Mouse (Mus musculus) heart, embryonic 15.5 days (tissue): ENCODE data around the gene Topors. TPM values are rescaled to one million over a fixed set of nuclear protein-coding genes. Genes with fewer than 3 reads are reported as not detected.

ENCODE experiments used
- ATAC-seq: fragments of 200-750 bp; cut with Nextera tagmentation; replicated peaks from 2 replicates; pipeline ENCODE4 v1.8.0; 2017; ENCODE audit warnings: low read depth, moderate TSS enrichment; ENCODE audit not compliant: insufficient number of reproducible peaks, insufficient read depth, low FRiP score
- H3K27ac ChIP-seq: fragments of 300-500 bp; sonication (generic); 2 replicates; pipeline ENCODE4 v1.5.1; 2015; ENCODE audit warnings: mild to moderate bottlenecking, inconsistent platforms
- H3K27me3 ChIP-seq: fragments of 300-500 bp; sonication (generic); 2 replicates; pipeline ENCODE4 v1.6.1; 2015; ENCODE audit warnings: inconsistent platforms
- H3K36me3 ChIP-seq: fragments of 300-500 bp; sonication (generic); 2 replicates; pipeline ENCODE4 v1.6.1; 2015; ENCODE audit warnings: mild to moderate bottlenecking, inconsistent platforms
- H3K4me1 ChIP-seq: fragments of 300-500 bp; sonication (generic); replicated peaks from 2 replicates; pipeline ENCODE4 v1.6.1; 2015; ENCODE audit warnings: inconsistent platforms
- H3K4me2 ChIP-seq: fragments of 300-500 bp; sonication (generic); 2 replicates; pipeline ENCODE4 v1.6.1; 2015; ENCODE audit warnings: inconsistent platforms, mild to moderate bottlenecking, moderate library complexity
- H3K4me3 ChIP-seq: fragments of 300-500 bp; sonication (generic); 2 replicates; pipeline ENCODE4 v1.5.1; 2015; ENCODE audit warnings: mild to moderate bottlenecking, inconsistent platforms
- H3K9ac ChIP-seq: fragments of 300-500 bp; sonication (generic); 2 replicates; pipeline ENCODE4 v1.6.1; 2015; ENCODE audit warnings: mild to moderate bottlenecking, inconsistent platforms
- H3K9me3 ChIP-seq: fragments of 300-500 bp; sonication (generic); replicated peaks from 2 replicates; pipeline ENCODE4 v1.6.1; 2016; ENCODE audit warnings: inconsistent platforms
- WGBS: fragments of 180-500 bp; shearing (Covaris S2); methylation state at CpG from one replicate; pipeline ENCODE4 v1.1.7; 2015; ENCODE audit warnings: mixed read lengths; 5-methylcytosine and 5-hydroxymethylcytosine counted together
- polyA plus RNA-seq: library from polyadenylated mRNA; unstranded; fragments of >200 nt; fragmentation: Nextera tagmentation; extraction: Ambion mirVana; gene quantifications from 2 replicates; pipeline ENCODE4 v1.2.1, GENCODE M21; 2015

Gene Topors
- polyA plus RNA-seq, 1 experiment from 2014 or later, result 25.1 TPM

DNA sequence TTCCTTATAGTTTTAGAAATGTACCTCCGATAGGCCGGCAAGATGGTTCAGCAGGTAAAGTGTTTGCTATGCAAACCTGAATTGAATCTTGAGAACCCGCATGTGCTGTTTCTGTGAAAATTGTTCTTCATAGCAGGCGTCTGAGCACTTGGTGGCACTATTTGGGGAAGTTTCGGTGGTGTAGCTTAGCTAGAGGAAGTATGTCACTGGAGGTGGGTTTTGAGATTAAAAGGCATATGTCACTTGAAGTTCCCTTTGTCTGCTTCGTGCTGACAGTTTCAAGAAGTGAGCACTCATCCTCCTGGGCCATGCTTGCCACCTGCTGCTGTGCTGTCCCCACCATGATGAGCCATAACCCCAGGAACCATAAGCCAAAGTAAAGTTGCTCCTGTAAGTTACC lies 17.8 kb upstream of the Topors start:
- H3K4me2 ChIP-seq, result no peak overlapping the region
- no peak overlapping the region for H3K27ac ChIP-seq
- H3K4me3 ChIP-seq, result no peak overlapping the region
- no peaks in the 10 kb centered on the region for H3K36me3 ChIP-seq
- no peak for ATAC-seq
- WGBS, result 64% methylated on average over 6 of the region's 6 CpGs
- H3K9me3 ChIP-seq, result no peaks in the 10 kb centered on the region
- no peak overlapping the region for H3K9ac ChIP-seq
- H3K4me1 ChIP-seq, result no peaks in the 10 kb centered on the region
- H3K27me3 ChIP-seq, result no peaks in the 10 kb centered on the region

GRCm38 (mm10) chr4:40285582-40285981 lies 15.9 kb upstream of the Topors start:
- no peak for ATAC-seq
- 15% methylated on average over 4 of the region's 4 CpGs for WGBS

DNA sequence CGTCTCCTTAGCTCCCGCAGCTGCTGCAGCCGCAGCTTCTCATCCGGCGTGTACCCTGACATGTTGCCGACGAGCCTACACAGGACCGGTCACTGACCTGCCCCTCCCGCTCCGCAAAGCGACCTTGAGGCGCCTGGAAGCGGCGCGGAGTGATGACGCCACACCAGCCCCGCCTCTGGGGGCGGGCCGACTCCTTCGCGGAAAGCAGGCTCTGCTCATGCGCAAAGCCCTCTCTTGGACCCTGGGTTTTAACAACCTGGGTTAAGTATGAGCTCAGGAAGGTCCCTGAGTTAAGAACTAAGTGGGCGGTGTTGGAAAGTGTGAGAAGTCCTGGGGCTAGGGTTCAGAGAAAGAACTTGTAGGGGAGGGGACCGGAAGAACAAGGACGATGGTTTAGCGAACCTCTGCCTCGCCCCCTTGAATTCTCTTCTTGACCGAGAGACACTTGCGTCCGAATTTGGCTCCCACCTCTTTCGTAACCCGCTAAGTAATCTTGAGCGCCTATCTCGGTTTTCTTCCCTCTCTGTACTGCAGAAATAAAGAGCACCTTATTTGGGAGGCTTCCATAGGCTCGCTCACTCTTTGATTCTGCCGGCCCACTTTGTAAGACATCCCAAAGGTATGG lies 9.7 kb upstream of the Topors start, which contains the start of gene Ndufb6:
Gene Ndufb6 (minus strand): TSS at position 146 of the 625 bp plus-strand sequence.
- Histone ChIP-seq H3K9ac (peak within 1 kb of the TSS; percentile 83), H3K9me3 (no peaks in the 10 kb centered on the region), H3K27ac (peak within 1 kb of the TSS; percentile 85), H3K27me3 (no peaks in the 10 kb centered on the region), H3K4me3 (peak within 1 kb of the TSS; percentile 78), H3K4me2 (peak within 1 kb of the TSS; percentile 83), H3K4me1 (peaks cover 12% of the 10 kb centered on the region), H3K36me3 (peaks cover 22% of the 10 kb centered on the region)
- ATAC-seq, result peak; percentile 95
- under 1% methylated on average over 36 of the region's 36 CpGs for WGBS

More at GRCm38 (mm10) chr4:40285582-40285981, 15.9 kb upstream of the Topors start:
- no peak overlapping the region for H3K9ac ChIP-seq
- no peaks in the 10 kb centered on the region for H3K4me1 ChIP-seq
- H3K9me3 ChIP-seq, result no peaks in the 10 kb centered on the region
- H3K4me2 ChIP-seq, result no peak overlapping the region
- no peaks in the 10 kb centered on the region for H3K27me3 ChIP-seq
- H3K4me3 ChIP-seq, result no peak overlapping the region
- H3K27ac ChIP-seq, result no peak overlapping the region
- H3K36me3 ChIP-seq, result no peaks in the 10 kb centered on the region

GRCm38 (mm10) chr4:40278880-40279275 lies 9.2 kb upstream of the Topors start:
- H3K4me2 ChIP-seq, result peak overlapping the region; percentile 83
- H3K9ac ChIP-seq, result peak overlapping the region; percentile 83
- peaks cover 23% of the 10 kb centered on the region for H3K36me3 ChIP-seq
- peak overlapping the region; percentile 85 for H3K27ac ChIP-seq
- peaks cover 12% of the 10 kb centered on the region for H3K4me1 ChIP-seq
- WGBS, result under 1% methylated on average over 21 of the region's 21 CpGs
- peak overlapping the region; percentile 78 for H3K4me3 ChIP-seq
- no peaks in the 10 kb centered on the region for H3K27me3 ChIP-seq
- peak; percentile 61 for ATAC-seq
- no peaks in the 10 kb centered on the region for H3K9me3 ChIP-seq

DNA sequence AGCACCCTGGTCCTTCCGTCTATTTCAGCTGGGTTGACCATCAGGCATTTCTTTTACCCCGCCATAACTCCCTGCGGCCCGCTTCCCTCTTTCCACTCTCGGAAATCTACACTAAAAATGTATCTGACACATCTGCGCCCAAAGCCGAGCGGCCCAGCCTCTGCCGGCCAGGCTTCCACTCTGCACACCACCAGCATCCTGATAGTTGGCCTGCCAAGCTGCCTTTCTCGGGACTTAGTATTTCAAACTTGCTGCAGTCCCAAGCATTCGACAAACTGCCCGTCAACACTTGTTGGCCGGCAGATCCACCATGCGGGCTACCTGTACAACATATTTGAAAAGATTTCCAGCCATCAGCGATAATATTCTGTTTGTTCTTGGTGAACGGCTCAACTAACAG lies 815 bp downstream of the Topors start:
- Histone ChIP-seq H3K9ac (peak overlapping the region; percentile 90), H3K36me3 (peaks cover 5% of the 10 kb centered on the region; the same call in 1 of the 2 replicates), H3K27ac (peak overlapping the region; percentile 98), H3K4me3 (peak overlapping the region; percentile 76), H3K4me2 (peak overlapping the region; percentile 92), H3K27me3 (no peaks in the 10 kb centered on the region), H3K4me1 (peaks cover 31% of the 10 kb centered on the region), H3K9me3 (no peaks in the 10 kb centered on the region)
- no peak for ATAC-seq
- WGBS, result 0% methylated on average over 16 of the region's 16 CpGs

GRCm38 (mm10) chr4:40268204-40268813 lies 1.3 kb downstream of the Topors start:
- H3K27me3 ChIP-seq, result no peaks in the 10 kb centered on the region
- peak overlapping the region; percentile 92 for H3K4me2 ChIP-seq
- peak overlapping the region; percentile 90 for H3K9ac ChIP-seq
- peaks cover 5% of the 10 kb centered on the region; the same call in 1 of the 2 replicates for H3K36me3 ChIP-seq
- WGBS, result under 1% methylated on average over 50 of the region's 50 CpGs
- peaks cover 31% of the 10 kb centered on the region for H3K4me1 ChIP-seq
- H3K9me3 ChIP-seq, result no peaks in the 10 kb centered on the region
- peak overlapping the region; percentile 76 for H3K4me3 ChIP-seq
- ATAC-seq, result peak; percentile 71
- peak overlapping the region; percentile 98 for H3K27ac ChIP-seq

GRCm38 (mm10) chr4:40267681-40268080 lies 2.0 kb downstream of the Topors start:
- H3K9ac ChIP-seq, result peak overlapping the region; percentile 90
- no peaks in the 10 kb centered on the region for H3K9me3 ChIP-seq
- ATAC-seq, result no peak
- peaks cover 7% of the 10 kb centered on the region for H3K36me3 ChIP-seq
- peak overlapping the region; percentile 92 for H3K4me2 ChIP-seq
- WGBS, result 56% methylated on average over 7 of the region's 7 CpGs
- peaks cover 31% of the 10 kb centered on the region for H3K4me1 ChIP-seq
- H3K27ac ChIP-seq, result peak overlapping the region; percentile 98
- H3K4me3 ChIP-seq, result peak overlapping the region; percentile 76
- H3K27me3 ChIP-seq, result no peaks in the 10 kb centered on the region

- Histone ChIP-seq H3K4me1 (peaks cover 31% of the 10 kb centered on the region), H3K9ac (no peak overlapping the region), H3K36me3 (peaks cover 32% of the 10 kb centered on the region), H3K27ac (no peak overlapping the region), H3K4me3 (no peak overlapping the region), H3K4me2 (no peak overlapping the region), H3K27me3 (no peaks in the 10 kb centered on the region), H3K9me3 (no peaks in the 10 kb centered on the region)
- no peak for ATAC-seq
- WGBS, result 48% methylated on average over 1 of the region's 1 CpGs
These were observed 5.3 kb downstream of the Topors start for GRCm38 (mm10) chr4:40264321-40264720.

GRCm38 (mm10) chr4:40254385-40255103 lies 15.1 kb downstream of the Topors start:
- peaks cover 14% of the 10 kb centered on the region for H3K36me3 ChIP-seq
- no peaks in the 10 kb centered on the region for H3K4me1 ChIP-seq
- no peak overlapping the region for H3K9ac ChIP-seq
- WGBS, result 80% methylated on average over 8 of the region's 8 CpGs
- no peak overlapping the region for H3K4me2 ChIP-seq
- H3K27me3 ChIP-seq, result no peaks in the 10 kb centered on the region
- ATAC-seq, result no peak
- H3K27ac ChIP-seq, result no peak overlapping the region
- H3K9me3 ChIP-seq, result no peaks in the 10 kb centered on the region
- no peak overlapping the region for H3K4me3 ChIP-seq

DNA sequence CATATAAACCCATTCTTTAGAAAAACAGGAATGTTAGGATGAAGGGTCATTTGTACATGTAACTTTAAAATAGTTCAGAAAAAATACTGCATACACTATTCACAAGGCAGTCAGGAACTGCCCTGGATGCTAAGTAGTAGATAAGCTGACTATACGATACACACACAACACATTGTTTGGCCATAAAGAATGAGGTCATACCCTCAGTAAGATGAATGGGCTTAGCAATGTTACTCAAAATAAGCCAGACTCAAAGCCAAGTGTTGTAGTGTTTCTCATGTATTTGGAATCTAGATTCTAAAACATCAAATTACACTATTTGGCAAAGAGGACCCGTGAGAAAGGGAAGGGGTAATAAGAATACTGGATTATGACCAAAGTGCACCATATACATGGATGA lies 15.9 kb downstream of the Topors start:
- Histone ChIP-seq H3K9ac (no peak overlapping the region), H3K4me2 (no peak overlapping the region), H3K4me1 (no peaks in the 10 kb centered on the region), H3K27me3 (no peaks in the 10 kb centered on the region), H3K27ac (no peak overlapping the region), H3K36me3 (peaks cover 7% of the 10 kb centered on the region; the same call in 1 of the 2 replicates), H3K9me3 (no peaks in the 10 kb centered on the region), H3K4me3 (no peak overlapping the region)
- no peak for ATAC-seq
- 36% methylated on average over 2 of the region's 2 CpGs for WGBS

- Histone ChIP-seq H3K9me3 (no peaks in the 10 kb centered on the region), H3K27me3 (no peaks in the 10 kb centered on the region), H3K36me3 (no peaks in the 10 kb centered on the region), H3K4me2 (no peak overlapping the region), H3K27ac (no peak overlapping the region), H3K9ac (no peak overlapping the region), H3K4me1 (no peaks in the 10 kb centered on the region), H3K4me3 (no peak overlapping the region)
- ATAC-seq, result no peak
- 91% methylated on average over 5 of the region's 5 CpGs for WGBS
These were observed 18.7 kb downstream of the Topors start for GRCm38 (mm10) chr4:40250984-40251383.
